Mouse (Mus musculus) megakaryocyte, adult 5-6 weeks (primary cell): Measurements from ENCODE around the gene Sap25. TPM values are rescaled to one million over a fixed set of nuclear protein-coding genes. Genes with fewer than 3 reads are reported as not detected.

Experiments
- ATAC-seq: 2 replicates; pipeline ENCODE4 v1.8.0; 2016; ENCODE audit warnings: mild to moderate bottlenecking, inconsistent platforms; ENCODE audit not compliant: poor library complexity, severe bottlenecking
- total RNA-seq, 2 experiments: library from RNA; stranded (forward) in 1 of 2; stranded (reverse) in 1 of 2; fragments of 153-499, 151-499 nt in 1 of 2; fragments of 221-1000, 200-1000 nt in 1 of 2; gene quantifications; 2 replicates each; pipeline versions ENCODE4 v1.2.3 to v1.2.4; 2015 to 2017

The Sap25 gene
- total RNA-seq, 2 experiments from 2014 or later: 27.8 to 97.5 TPM

DNA sequence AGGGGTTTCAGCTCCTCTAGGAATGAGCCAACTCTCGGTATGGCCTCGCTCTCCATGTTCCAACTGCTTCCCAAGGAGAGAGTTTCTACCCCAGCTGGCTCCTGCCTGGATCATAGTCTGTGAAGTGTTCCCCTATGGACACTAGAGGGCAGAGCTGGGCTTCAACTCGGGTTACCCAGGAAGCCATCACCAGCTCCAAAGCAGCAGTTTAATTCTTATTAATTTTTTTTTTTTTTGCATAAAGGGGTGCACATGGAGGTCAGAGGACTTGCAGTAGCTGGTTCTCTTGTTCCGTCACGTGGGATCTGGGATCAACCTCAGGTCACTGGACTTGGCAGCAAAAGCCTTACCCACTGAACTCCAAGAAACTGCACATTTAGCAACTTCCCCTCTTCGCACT is 15.8 kb downstream of the Sap25 start:
- peak; percentile 70 for ATAC-seq

DNA sequence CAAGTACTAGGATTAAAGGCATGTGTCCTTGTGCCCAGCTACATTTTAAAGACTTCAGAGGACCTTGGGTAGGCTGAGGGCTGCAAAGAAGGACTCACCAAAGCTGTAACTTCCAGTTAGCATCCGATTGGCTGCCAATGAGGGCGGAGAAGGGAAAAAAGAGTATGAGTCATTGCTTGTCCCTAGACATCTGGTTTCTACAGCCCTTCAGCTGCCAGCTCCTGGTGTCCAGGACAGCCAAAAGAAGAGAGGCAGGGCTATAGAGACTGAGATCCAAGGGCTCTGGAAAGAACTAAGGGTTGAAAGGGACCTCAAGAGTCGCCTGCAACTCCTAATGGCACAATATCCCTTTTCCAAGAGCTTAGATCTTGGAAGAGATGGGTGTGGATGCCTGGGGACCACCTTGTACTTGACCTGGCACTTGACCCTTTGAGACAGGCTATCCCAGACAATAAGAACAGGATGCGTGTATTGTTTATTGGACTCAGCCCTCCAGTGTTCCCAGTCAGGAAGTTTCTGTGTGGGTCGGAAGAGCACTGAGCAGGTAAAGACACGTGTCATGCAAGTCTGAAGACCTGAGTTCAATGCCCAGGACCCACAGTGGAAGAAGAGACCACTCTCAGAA is 19.0 kb downstream of the Sap25 start:
- no peak for ATAC-seq

DNA sequence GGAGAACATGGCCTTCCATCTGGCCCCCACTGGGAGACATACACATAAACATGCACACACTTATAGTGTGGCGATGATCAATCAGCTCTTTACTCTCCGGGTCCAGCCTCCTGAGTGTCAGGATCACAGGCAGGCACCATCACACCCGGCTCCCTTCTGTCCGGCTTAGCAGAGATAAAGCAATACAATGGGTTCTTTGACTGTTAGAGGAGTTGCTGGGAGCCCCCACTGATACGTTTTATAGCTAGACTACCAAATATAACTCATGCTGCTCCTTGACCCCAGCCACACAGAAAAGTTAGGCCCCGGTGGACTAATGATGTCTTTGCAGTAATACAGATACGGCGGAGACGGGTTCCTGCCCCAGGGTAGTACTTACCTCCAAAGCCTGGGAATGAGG is 21.9 kb downstream of the Sap25 start:
- no peak for ATAC-seq

DNA sequence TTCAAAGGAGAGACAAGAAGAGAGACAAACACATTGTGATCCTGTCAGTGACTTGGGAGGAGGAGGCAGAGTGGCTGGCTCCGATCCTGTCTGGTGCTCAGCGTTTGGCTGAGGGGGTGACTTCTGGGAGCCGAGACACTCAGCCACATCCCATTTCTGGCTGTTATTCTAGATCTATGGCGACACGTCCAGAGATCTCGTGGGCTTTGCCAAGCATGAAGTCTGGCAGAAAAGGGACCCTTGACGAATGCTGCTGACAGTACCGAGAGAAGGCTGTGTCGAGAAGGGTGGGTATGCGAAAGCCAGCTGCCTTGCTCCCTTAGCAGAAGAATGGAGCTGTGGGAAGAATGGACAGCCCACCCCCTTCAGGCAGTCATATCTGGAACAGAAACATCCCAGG is 27.8 kb downstream of the Sap25 start:
- ATAC-seq: no peak

DNA sequence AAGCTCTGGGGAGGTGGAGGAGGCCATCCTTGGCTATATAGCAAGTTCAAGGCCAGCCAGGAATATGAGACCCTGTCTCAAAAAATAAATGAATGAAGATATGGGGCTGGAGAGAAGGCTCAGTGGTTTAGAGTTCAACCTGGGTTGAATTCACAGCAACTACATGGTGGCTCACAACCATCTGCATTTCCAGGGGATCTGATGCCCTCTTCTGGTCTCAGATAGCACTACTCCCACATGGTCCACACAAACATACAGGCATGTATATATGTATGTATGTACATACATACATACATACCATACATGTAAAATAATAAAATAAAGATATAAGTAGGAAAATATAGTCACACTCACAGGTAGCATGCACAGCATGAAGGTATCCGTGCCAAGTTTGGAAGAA is 29.1 kb downstream of the Sap25 start:
- peak; percentile 67 for ATAC-seq

DNA sequence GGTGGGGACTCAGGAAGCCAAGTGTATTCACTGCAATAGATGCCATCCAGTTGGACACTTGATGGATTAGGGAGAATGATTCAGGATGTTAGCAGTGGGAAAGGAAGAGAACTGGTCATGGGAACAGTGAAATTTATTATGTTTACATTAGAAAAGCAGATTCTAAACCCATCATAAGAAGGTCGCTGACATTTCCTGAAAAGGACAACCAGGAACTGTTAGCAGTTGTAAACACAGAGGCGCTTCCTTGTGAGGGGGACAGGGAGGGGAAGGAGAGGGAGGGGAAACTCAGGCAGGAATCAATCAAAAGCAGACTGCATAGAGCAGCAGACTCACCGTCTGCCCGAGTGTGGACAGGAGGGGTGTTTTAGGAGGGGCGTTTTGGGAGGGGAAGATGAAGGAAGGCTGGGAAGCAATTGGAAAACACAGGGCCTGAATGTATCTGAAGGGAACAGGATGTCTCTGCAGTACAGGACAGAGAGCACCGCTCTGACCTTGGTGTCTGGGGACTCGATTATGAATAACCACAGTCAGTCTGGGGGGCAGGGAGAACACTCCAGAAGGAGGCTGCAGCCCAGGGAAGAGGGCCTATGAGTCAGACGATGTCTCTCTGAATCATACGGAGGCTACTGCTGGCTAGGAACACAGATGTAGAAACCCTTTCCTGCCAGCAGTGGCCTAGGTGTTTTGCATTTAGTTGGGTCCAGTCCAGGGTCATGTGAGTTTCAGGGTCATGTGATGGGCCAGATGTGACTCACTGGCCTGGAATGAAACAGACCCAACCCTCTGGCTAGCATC is 30.5 kb downstream of the Sap25 start:
- ATAC-seq: peak; percentile 38

DNA sequence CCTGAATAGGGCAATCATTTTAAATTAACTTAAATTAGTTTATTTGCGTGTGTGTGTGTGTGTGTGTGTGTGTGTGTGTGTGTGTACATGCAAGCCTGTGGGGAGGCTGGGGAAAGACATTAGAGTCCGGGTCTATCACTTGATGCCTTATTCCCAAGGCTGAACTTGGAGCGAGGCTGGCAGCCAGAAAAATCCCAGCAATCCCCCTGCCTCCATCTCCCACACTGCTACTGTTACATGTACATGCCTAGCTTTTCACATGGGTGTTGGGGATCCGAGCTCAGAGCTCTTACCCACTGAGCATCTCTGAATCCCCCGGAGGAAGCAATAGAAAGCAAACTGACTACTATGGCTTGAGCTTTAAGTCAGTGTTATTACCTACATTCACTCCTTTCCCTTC is 31.2 kb downstream of the Sap25 start:
- ATAC-seq: no peak

DNA sequence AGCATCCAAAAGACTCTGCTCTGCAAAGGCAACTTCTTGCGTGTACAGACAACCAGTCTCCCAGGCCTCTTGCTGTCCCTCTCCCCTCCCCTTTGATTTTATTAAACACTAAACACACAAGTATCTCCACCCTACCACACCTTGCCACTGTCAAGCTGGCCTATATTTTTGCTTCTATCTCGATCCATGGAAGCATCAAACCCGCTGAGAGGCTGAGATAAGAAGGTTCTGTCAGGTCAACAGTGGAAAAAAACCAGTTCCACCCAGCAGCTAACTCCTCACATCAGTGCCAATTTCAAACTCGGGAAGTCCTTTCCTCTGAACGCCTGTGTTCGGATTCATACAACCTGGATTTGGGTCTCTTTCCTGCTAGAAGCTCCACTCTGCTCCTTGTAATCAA is 31.9 kb downstream of the Sap25 start:
- ATAC-seq: no peak

DNA sequence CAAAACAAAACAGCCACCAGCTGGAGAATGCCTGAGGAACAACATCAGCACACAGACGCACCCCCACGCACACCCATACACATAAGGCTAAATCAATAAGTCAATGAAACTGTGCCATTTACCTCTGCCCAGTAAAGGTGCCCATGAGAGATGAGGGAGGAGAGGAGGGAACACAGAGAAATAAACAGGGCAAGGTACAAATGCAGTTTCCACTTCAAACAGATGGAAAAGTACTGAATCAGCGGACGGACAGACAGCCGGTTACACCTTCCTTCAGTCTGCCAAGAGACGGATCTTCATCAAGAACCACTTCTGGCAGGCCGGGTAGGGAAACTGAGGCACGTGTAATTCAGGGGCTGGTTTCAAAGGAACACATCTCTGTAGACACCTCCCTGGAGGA is 33.7 kb downstream of the Sap25 start:
- ATAC-seq: no peak

DNA sequence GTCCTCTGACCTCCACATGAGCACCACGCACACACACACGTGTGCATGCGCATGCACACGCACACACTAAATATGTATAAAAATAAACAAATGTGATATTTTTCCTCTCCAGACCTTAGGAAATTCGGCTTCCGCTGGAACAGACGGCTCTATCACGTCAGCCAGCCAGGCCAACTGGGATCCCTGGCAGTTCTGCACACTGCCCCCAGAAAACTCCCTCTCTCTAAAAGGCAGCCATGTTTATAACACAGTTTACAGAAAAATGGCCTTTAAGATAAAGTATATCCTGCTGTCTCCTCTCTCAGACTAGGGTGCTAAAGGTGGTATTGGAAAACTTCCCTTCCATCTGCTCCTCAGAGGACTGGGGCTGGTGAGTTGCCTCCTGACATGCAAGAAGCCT is 36.7 kb downstream of the Sap25 start:
- ATAC-seq: no peak

DNA sequence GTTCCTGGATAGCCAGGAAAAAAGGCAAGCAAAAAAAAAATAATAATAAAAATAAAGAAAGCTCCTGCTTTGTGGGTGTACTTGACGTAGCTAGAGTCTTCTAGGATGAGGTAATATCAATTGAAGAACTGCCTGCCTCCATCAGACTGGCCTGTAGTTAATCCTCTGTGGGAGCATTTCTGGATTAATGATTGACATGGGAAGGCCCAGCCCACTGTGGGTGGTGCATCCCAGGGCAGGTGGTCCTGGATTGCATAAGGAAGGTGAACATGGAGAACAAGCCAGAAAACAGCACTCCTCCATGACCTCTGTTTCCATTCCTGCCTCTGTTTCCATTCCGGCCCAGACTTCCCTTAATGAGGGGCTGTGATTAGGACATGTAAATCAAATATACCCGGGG is 37.6 kb downstream of the Sap25 start:
- no peak for ATAC-seq

DNA sequence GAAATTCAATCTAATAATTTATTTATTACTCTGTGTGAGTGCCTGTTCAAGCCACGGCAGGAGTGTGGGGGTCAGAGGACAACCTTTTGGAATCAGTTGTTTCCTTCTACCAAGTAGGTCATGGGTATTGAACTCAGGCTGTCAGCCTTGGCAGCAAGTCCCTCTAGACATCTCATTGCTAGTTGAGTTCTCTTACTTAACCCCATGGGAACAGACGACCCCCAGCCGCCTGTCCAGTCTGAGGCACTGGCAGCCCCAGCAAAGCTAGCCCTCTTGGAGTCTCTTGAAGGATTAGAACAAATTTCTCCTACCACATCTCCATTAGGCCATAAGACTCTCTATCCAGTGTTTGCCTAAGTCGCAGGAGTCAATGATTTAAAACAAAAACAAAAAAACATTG is 38.6 kb downstream of the Sap25 start:
- no peak for ATAC-seq

DNA sequence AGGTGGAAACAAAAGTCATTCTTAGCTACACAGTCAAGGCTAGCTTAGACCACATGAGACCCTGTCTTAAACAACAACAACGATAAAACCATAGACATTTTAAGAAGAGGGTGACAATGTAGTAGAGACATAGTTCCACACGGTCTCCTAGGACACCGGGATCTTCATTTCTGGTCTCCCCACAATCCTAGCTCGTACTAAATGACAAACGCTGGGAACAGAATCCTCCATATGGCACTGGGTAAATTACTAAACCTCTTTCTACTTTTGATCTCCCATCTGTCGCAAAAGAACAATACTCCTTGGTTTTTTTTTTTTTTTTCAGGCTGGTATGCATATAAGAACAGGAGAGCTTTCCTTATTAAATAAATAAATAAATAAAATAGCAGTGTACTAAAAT is 41.4 kb downstream of the Sap25 start:
- no peak for ATAC-seq

DNA sequence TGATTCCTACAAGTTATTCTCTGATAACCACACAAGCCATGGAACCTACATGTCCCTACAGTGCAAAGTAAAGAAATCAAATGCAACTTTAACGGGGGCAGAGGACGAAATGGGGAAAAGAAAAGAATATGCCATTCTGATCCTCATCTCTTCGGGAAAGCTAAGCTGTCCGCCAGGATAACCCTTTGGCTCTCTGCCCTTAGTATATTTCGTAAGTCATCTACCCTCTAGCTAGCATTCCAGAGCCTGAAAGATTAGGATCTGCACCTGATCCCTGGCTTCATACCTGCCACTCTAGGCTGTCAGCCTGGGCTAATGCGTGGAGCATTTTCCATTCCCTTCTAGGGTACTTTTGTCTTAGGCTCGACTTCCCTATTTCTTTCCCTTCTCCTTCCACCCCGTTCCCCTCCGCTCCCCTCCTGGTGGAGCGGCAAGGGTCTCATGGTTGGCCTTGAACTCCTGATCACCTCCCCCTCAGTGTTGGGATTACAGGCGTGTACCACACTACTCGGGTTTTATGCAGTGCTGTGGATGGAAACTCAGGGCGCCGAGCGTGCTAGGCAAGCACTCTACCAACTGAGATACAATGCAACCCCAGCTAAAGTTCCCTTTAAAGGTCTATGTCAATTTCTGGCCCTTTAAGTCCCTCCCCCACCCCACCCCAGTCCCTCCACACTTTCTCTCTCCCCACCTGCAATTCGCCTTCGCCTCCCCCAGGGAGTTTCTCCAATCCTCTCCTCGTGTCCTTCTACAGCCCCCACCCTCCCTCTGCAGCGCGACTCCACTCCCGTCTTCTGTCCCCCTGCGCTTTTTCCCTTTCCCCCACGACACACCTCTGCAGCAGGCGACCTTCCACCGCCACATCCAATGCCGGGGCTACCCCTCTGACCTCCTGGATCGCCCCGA is 42.5 kb downstream of the Sap25 start:
- no peak for ATAC-seq

DNA sequence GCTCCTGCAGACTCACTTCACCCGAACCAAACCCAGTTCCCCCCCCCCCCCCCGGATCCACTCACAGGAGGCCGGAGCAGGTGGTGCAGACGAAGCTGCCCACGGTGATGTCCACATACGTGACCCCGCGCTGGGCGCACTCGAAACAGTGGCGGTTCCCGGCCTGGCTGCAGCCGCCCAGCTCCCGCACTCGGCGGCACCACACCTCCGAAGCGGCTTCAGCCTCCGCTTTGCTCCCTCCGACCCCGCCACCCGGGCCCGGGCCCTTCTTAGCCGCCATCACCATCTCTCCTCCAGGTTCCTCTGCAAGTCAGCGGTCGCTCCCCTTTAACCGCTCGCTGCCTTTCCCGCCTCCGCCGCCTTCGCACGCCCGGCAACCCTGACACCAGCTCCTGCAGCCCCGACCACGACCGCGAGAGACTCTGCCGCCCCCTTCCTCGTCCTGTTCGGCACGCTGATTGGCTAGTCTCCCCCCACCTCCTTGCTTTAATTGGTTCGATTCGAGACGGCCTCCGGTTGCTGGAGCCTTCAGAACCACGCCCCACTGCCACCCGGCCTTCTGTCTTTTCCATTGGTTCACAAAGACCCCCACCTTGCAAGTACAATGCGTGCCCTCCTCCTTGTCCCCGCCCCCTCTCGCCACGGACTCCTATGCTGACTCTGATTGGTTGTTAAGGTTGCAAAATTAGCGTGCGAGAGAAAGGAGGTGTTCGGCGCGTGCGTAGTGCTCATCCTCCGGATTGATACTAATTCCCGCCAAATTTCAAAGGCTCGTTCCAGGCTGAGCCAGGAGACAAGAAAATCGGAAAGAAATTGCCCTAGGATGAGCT is 43.4 kb downstream of the Sap25 start, which contains the start of gene Agfg2:
TSS of gene Agfg2 (minus strand) at position 433 of the 830 bp plus-strand sequence.
- ATAC-seq: peak; percentile 92

DNA sequence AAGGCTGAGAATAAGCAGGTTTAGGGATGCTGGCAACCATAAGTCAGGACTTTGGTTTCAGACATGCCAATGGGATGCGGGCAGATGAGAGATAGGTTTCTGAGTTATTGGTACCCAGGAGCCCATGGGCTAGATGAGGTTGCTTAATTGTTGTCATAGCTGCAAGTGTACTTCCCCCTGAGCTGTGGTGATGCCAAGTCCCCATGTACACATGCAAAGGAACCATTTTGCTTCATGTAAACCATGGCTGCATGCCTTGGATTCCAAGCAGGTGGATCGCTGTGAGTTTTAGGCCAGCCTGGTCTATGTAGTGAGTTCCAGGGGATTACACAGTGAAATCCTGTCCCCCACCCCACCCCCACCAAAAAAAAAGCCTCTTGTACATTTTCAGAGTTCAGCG is 44.5 kb downstream of the Sap25 start:
- ATAC-seq: peak; percentile 37

DNA sequence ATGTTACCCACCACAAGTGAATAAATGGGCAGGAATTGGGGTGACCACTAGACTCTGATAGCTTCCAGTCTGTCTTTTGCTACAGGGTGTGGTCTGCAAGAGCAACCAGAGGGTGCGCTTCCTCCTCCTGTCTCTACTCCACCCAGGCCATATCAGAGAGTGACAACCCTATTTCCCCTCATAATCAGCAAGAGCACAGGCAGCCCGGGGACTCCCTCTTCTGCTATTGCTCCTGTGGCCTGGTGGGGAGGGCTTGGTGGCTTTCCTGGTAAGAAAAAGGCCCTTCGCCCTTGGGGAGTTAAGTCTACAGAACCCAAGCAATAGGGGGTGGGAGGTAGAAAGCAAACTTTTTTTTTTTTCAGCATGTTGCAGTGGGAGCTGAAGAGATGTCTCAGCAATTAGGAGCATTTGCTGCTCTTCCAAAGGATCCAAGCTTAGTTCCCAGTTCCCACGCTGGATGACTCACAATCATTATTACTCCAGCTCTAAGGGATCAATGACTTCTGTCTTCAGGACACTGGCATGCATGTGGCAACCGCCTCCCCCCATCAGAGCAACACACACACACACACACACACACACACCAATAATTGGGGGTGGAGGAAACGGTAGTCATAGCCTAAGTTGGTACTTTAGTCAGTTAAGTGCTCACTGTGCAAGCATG is 45.1 kb downstream of the Sap25 start:
- ATAC-seq: peak; percentile 63

DNA sequence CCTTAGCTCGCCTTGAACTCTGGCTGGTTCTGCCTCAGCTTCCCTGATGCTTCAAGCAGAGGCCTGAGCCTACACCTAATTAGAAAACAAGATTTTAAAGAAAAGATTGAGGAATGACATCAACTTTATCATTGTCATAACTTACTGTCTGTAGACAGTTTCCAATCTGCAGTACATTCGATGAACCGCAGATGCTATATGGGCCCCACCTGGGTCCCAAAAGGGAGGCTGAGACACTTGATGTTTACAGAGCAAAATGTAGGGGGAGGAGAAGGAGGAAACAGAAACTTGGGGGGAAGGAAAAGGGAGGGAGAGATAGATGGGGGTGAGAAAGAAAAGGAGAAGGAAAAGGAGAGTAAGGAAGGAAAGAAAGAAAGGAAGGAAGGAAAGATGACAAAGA is 48.8 kb downstream of the Sap25 start:
- ATAC-seq: no peak

DNA sequence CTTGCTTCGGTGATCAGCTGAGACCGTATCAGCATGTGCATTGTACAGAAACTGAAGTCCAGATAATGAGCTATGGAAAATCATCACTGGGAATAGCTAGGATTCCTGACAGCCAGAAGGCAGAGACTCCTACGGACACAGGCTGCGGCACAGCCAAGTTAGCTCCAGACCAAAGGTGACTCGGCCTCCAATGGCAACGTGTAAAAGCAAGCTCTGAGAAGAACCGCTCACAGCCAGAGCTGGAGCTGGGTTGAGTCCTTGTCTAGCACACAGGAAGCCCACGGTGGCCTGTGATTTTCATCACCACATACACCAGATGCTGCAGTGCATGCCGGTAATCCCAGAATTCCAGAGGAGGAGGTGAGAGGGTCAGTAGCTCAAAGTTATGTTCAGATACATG is 49.4 kb downstream of the Sap25 start:
- ATAC-seq: no peak

DNA sequence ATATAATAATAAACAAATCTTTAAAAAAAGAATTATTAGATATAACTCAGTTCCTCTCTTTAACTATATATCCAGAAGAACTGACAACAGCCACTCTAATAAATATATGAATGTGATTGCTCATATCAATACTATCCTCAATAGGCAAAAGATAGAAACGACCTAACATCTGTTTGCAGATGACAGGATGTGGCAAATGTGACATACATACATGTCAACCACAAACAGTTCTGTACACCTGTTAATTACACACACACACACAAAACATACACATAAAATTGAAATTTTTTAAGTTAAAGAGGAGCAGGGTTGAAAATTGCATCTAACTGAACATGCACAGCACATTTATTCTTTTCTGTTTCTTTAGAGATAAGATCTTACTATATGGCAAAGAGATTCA is 50.7 kb downstream of the Sap25 start:
- ATAC-seq: no peak
